Mouse (Mus musculus) hindbrain, embryonic 12.5 days (tissue): ENCODE measurements at regions not wholly inside any gene's neighbourhood (a gene's known extent, or its start where the extent isn't known, plus 50 kb on each side); places are given as distances from the start of the nearest gene placed in this dataset.

ENCODE experiments used
- ATAC-seq: fragments of 200-750 bp; cut with Nextera tagmentation; 2 replicates; pipeline ENCODE4 v1.8.0; 2017; ENCODE audit warnings: moderate TSS enrichment; ENCODE audit not compliant: low FRiP score
- H3K27ac ChIP-seq: fragments of 300-500 bp; sonication (generic); 2 replicates; pipeline ENCODE4 v1.5.1; 2016; ENCODE audit warnings: mild to moderate bottlenecking
- H3K27me3 ChIP-seq: fragments of 300-500 bp; sonication (generic); 2 replicates; pipeline ENCODE4 v1.6.1; 2016; ENCODE audit warnings: mild to moderate bottlenecking
- H3K36me3 ChIP-seq: fragments of 300-500 bp; sonication (generic); 2 replicates; pipeline ENCODE4 v1.6.1; 2016; ENCODE audit warnings: mild to moderate bottlenecking
- H3K4me1 ChIP-seq: fragments of 300-500 bp; sonication (generic); 2 replicates; pipeline ENCODE4 v1.6.1; 2016
- H3K4me2 ChIP-seq: fragments of 300-500 bp; sonication (generic); replicated peaks from 2 replicates; pipeline ENCODE4 v1.6.1; 2016; ENCODE audit warnings: mild to moderate bottlenecking
- H3K4me3 ChIP-seq: fragments of 300-500 bp; sonication (generic); 2 replicates; pipeline ENCODE4 v1.5.1; 2016; ENCODE audit warnings: mild to moderate bottlenecking
- H3K9ac ChIP-seq: fragments of 300-500 bp; sonication (generic); 2 replicates; pipeline ENCODE4 v1.6.1; 2016; ENCODE audit warnings: mild to moderate bottlenecking, moderate library complexity
- H3K9me3 ChIP-seq: fragments of 300-500 bp; sonication (generic); replicated peaks from 2 replicates; pipeline ENCODE4 v1.6.1; 2016; ENCODE audit warnings: mild to moderate bottlenecking
- WGBS: fragments of 180-500 bp; shearing (Covaris S2); methylation state at CpG from one replicate; pipeline ENCODE4 v1.1.7; 2016; 5-methylcytosine and 5-hydroxymethylcytosine counted together

DNA sequence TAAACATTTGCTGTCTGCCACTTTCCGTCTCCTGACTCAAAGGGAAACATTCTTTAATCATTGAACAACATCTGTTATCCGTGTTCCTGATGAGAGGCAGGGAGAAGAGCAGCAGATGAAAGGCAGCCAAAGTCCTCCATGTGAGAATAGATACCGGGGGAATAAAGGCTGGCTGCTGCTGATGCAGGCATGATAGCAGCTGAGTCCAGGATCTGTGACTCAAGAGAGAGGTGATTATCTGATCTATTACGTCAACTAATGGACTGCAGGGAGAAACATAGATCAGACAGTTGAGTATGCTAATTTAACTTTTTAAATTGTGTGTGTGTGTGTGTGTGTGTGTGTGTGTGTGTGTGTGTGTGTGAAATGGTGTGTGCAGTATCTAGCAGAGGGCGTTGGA, 1140.0 kb downstream of the Dpp10 start:
- no peak overlapping the region for H3K9ac ChIP-seq
- peak; percentile 48; the same call in 1 of the 2 replicates for ATAC-seq
- H3K36me3 ChIP-seq: no peaks in the 10 kb centered on the region
- 65% methylated on average over 5 of the region's 5 CpGs for WGBS
- no peaks in the 10 kb centered on the region for H3K4me1 ChIP-seq
- no peak overlapping the region for H3K4me3 ChIP-seq
- no peaks in the 10 kb centered on the region for H3K27me3 ChIP-seq
- no peak overlapping the region for H3K4me2 ChIP-seq
- H3K9me3 ChIP-seq: no peaks in the 10 kb centered on the region
- H3K27ac ChIP-seq: no peak overlapping the region

- Histone ChIP-seq H3K9ac (no peak overlapping the region), H3K27ac (no peak overlapping the region), H3K4me2 (no peak overlapping the region), H3K9me3 (no peaks in the 10 kb centered on the region), H3K4me3 (no peak overlapping the region), H3K36me3 (no peaks in the 10 kb centered on the region), H3K27me3 (no peaks in the 10 kb centered on the region), H3K4me1 (no peaks in the 10 kb centered on the region)
- no peak for ATAC-seq
- WGBS: 80% methylated on average over 2 of the region's 2 CpGs
Observed at GRCm38 (mm10) chr1:122889100-122889499, 1156.3 kb downstream of the Dpp10 start.

DNA sequence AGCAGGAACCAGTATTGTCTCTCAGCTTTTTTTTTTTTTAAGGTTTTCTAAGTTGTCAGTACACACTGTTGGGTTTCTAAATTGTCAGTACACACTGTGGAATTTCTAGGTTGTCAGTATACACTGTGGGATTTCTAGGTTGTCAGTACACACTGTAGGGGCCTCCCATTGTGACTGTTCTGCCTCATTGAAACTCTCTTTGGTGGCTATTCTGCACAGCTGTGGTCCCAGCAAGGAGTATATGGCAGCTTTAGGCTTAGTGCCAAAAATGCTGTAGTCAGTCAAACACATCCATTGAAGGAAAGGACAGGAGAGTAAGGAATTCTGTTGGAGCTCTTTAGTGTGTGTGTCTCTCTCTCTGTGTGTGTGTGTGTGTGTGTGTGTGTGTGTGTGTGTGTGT, 1186.4 kb downstream of the Dpp10 start:
- Histone ChIP-seq H3K4me3 (no peak overlapping the region), H3K9ac (no peak overlapping the region), H3K4me1 (no peaks in the 10 kb centered on the region), H3K27me3 (no peaks in the 10 kb centered on the region), H3K27ac (no peak overlapping the region), H3K4me2 (no peak overlapping the region), H3K36me3 (no peaks in the 10 kb centered on the region), H3K9me3 (no peaks in the 10 kb centered on the region)
- ATAC-seq: no peak
